Mouse (Mus musculus): Measurements from ENCODE around the gene Dcst2. TPM values are rescaled to one million over a fixed set of nuclear protein-coding genes. Genes with fewer than 3 reads are reported as not detected.

The Dcst2 gene
- polyA plus RNA-seq, 1 experiment from 2014 or later, result not detected

DNA sequence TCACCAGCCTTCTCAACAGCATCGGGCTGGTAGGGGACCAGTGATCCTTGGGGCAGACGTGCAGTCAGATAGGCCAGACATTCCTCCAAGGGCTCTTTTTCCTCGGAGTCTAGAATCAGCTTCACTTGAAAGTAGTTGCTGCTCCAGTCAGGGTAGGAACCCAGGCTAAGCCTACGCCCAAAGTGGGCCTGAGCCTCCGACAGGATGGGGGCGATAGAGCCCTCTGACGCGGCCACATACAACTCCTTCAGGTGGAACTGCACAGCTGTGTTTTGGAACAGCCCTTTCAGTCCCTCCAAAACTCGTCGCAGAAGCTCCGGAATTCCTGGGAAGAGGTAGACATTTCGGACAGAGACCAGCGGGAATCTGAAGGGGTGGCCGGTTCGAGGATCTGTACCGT, 46.7 kb downstream of the Dcst2 start:
- H3K4me1 ChIP-seq (ENCODE audit: control insufficient read depth, insufficient read depth, low read length), result peaks cover 7% of the 10 kb centered on the region
- no peaks in the 10 kb centered on the region for H3K9me3 ChIP-seq (ENCODE audit: control insufficient read depth, low read length)
- H3K9ac ChIP-seq (ENCODE audit: low read length), result no peak overlapping the region
- no peak overlapping the region for H3K4me2 ChIP-seq
- WGBS, result 59% methylated on average over 16 of the region's 16 CpGs
- H3K4me3 ChIP-seq (ENCODE audit: low read depth, low read length), result no peak overlapping the region
- no peaks in the 10 kb centered on the region for H3K27me3 ChIP-seq (ENCODE audit: control insufficient read depth, insufficient read depth, low read length)
- H3K27ac ChIP-seq (ENCODE audit: low read depth, low read length), result no peak overlapping the region
- H3K36me3 ChIP-seq (ENCODE audit: control insufficient read depth, insufficient read depth, low read length), result peaks cover 3% of the 10 kb centered on the region; the same call in 1 of the 2 replicates
- no peak for DNase-seq (ENCODE audit: low spot score, missing footprints)
- ATAC-seq (ENCODE audit: low FRiP score), result no peak

DNA sequence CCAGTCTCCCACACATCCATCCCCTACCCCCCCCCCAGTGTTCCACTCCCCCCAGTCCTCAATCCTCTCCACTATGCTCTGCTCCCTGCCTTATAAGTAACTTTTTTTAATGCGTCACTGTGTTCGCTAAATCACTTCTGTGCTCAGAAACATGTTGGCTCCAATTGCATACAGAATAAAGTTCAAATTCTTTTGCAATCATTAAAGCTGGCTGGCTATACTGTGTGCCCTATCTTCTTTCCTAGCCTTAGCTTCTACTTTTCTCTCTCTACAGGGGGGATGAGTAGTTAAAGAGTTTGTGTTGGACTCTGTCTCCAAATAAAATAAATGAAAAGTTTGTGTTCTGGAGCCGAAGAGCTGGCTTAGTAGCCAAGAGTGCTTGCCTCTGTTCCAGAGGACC, 47.9 kb downstream of the Dcst2 start:
- Histone ChIP-seq H3K9ac (ENCODE audit: low read length) (no peak overlapping the region), H3K36me3 (ENCODE audit: control insufficient read depth, insufficient read depth, low read length) (peaks cover 8% of the 10 kb centered on the region; the same call in 1 of the 2 replicates), H3K9me3 (ENCODE audit: control insufficient read depth, low read length) (no peaks in the 10 kb centered on the region), H3K4me1 (ENCODE audit: control insufficient read depth, insufficient read depth, low read length) (peaks cover 7% of the 10 kb centered on the region), H3K4me2 (no peak overlapping the region), H3K27ac (ENCODE audit: low read depth, low read length) (no peak overlapping the region), H3K4me3 (ENCODE audit: low read depth, low read length) (no peak overlapping the region), H3K27me3 (ENCODE audit: control insufficient read depth, insufficient read depth, low read length) (no peaks in the 10 kb centered on the region)
- no peak for ATAC-seq (ENCODE audit: low FRiP score)
- no peak for DNase-seq (ENCODE audit: low spot score, missing footprints)
- 95% methylated on average over 3 of the region's 3 CpGs for WGBS

DNA sequence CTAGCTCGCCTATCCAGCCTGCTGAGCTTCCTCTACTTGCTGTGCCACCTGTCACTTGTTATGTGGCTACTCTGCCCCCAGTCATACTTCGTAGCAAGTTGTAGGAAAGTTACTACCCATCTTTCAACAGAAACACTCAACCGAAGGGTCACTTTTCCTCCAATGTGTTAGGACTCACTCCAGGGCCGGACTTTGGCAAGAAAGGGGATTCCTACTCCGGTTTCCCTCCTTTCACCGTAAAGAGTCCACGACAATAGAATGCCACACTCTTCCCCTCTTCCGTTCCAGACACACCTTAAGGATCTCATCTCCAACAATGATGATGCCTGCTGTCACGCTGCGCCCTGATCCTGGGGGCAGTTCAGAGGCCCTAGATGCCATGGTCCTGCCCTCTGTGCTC, 49.1 kb downstream of the Dcst2 start:
- H3K36me3 ChIP-seq (ENCODE audit: control insufficient read depth, insufficient read depth, low read length), result peaks cover 12% of the 10 kb centered on the region; the same call in 1 of the 2 replicates
- peak overlapping the region; percentile 47 for H3K9ac ChIP-seq (ENCODE audit: low read length)
- H3K4me2 ChIP-seq, result peak overlapping the region; percentile 73
- H3K27me3 ChIP-seq (ENCODE audit: control insufficient read depth, insufficient read depth, low read length), result no peaks in the 10 kb centered on the region
- 81% methylated on average over 10 of the region's 10 CpGs for WGBS
- H3K4me3 ChIP-seq (ENCODE audit: low read depth, low read length), result peak overlapping the region; percentile 50
- peaks cover 7% of the 10 kb centered on the region for H3K4me1 ChIP-seq (ENCODE audit: control insufficient read depth, insufficient read depth, low read length)
- DNase-seq (ENCODE audit: low spot score, missing footprints) (no peak), ATAC-seq (ENCODE audit: low FRiP score) (no peak)
- H3K9me3 ChIP-seq (ENCODE audit: control insufficient read depth, low read length), result no peaks in the 10 kb centered on the region
- no peak overlapping the region for H3K27ac ChIP-seq (ENCODE audit: low read depth, low read length)

- Histone ChIP-seq H3K4me3 (ENCODE audit: low read depth, low read length) (peak within 1 kb of the TSS; percentile 50), H3K36me3 (ENCODE audit: control insufficient read depth, insufficient read depth, low read length) (peaks cover 16% of the 10 kb centered on the region; the same call in 1 of the 2 replicates), H3K4me2 (peak within 1 kb of the TSS; percentile 73), H3K4me1 (ENCODE audit: control insufficient read depth, insufficient read depth, low read length) (peaks cover 9% of the 10 kb centered on the region), H3K27ac (ENCODE audit: low read depth, low read length) (no peak within 1 kb of the TSS), H3K27me3 (ENCODE audit: control insufficient read depth, insufficient read depth, low read length) (no peaks in the 10 kb centered on the region), H3K9ac (ENCODE audit: low read length) (peak within 1 kb of the TSS; percentile 47), H3K9me3 (ENCODE audit: control insufficient read depth, low read length) (no peaks in the 10 kb centered on the region)
- 7% methylated on average over 28 of the region's 28 CpGs for WGBS
- ATAC-seq (ENCODE audit: low FRiP score) (peak; percentile 99), DNase-seq (ENCODE audit: low spot score, missing footprints) (peak; percentile 100)
Measured at GRCm38 (mm10) chr3:89411490-89412393, 50.0 kb downstream of the Dcst2 start, which contains the start of gene Flad1. Gene Flad1 (minus strand): TSS chr3:89411870.

DNA sequence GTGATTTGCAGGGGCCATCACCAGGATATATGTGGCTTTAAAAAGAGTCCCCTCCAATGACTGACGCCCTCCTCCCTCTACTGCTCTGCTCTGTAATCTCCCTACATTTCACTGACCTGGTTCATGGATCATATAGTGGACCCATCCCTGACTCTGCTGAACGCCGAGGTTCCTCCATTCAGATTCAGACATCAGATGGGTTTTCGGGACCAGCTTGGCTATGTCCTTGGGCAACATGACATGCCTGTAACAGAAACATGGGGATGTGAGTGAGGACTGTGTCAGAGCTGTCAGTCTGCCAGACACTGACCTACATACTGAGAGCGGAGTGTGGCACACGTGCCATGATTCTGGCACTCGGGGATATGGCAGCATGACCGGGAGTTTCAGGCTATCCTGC, 54.4 kb downstream of the Dcst2 start:
- Histone ChIP-seq H3K4me1 (ENCODE audit: control insufficient read depth, insufficient read depth, low read length) (peaks cover 24% of the 10 kb centered on the region), H3K27ac (ENCODE audit: low read depth, low read length) (no peak overlapping the region), H3K4me2 (no peak overlapping the region), H3K4me3 (ENCODE audit: low read depth, low read length) (no peak overlapping the region), H3K9me3 (ENCODE audit: control insufficient read depth, low read length) (no peaks in the 10 kb centered on the region), H3K27me3 (ENCODE audit: control insufficient read depth, insufficient read depth, low read length) (no peaks in the 10 kb centered on the region), H3K36me3 (ENCODE audit: control insufficient read depth, insufficient read depth, low read length) (peaks cover 16% of the 10 kb centered on the region; the same call in 1 of the 2 replicates), H3K9ac (ENCODE audit: low read length) (no peak overlapping the region)
- DNase-seq (ENCODE audit: low spot score, missing footprints) (peak; percentile 31), ATAC-seq (ENCODE audit: low FRiP score) (no peak)
- 95% methylated on average over 8 of the region's 8 CpGs for WGBS

DNA sequence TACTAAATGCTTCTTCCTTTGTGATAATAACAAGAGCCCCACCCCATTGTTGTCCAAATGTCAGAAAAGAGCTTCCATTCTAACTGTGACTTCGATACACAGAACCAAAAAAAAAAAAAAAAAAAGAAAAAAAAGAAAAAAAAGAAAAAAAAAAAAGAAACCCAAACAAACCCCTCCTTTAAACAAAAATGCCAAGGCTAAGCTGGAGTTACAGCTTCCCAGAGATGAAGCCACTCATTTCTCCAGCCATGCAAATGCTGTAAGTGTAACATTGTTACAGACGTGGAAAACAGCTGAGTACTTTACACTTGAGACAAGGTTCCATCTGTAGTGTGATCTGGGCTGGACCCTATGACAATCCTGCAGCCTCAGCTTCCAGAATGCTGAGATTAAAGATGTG, 55.4 kb downstream of the Dcst2 start:
- 37% methylated on average over 2 of the region's 2 CpGs for WGBS
- Histone ChIP-seq H3K9me3 (ENCODE audit: control insufficient read depth, low read length) (no peaks in the 10 kb centered on the region), H3K36me3 (ENCODE audit: control insufficient read depth, insufficient read depth, low read length) (peaks cover 16% of the 10 kb centered on the region; the same call in 1 of the 2 replicates), H3K27me3 (ENCODE audit: control insufficient read depth, insufficient read depth, low read length) (no peaks in the 10 kb centered on the region), H3K27ac (ENCODE audit: low read depth, low read length) (no peak overlapping the region), H3K9ac (ENCODE audit: low read length) (peak overlapping the region; percentile 76), H3K4me2 (peak overlapping the region; percentile 83), H3K4me1 (ENCODE audit: control insufficient read depth, insufficient read depth, low read length) (peaks cover 32% of the 10 kb centered on the region), H3K4me3 (ENCODE audit: low read depth, low read length) (peak overlapping the region; percentile 64)
- ATAC-seq (ENCODE audit: low FRiP score), result no peak
- no peak for DNase-seq (ENCODE audit: low spot score, missing footprints)

DNA sequence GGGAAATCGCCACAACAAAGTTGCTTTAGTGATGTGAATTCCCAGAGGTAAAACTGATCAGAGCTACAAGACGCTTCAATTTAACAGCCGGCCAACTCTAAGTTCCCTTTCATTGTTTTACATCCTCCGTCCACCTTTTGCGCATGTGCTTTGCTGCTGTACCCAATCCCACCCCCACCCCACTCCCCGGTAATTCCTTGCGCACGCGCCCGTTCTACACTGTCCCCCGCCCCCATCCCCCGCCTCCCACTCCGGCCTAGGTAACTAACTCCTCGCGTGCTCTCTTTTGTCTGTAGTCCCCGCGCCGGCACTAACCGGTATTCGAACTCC, 56.0 kb downstream of the Dcst2 start:
- Histone ChIP-seq H3K9ac (ENCODE audit: low read length) (peak overlapping the region; percentile 76), H3K36me3 (ENCODE audit: control insufficient read depth, insufficient read depth, low read length) (peaks cover 16% of the 10 kb centered on the region; the same call in 1 of the 2 replicates), H3K4me3 (ENCODE audit: low read depth, low read length) (peak overlapping the region; percentile 64), H3K4me1 (ENCODE audit: control insufficient read depth, insufficient read depth, low read length) (peaks cover 32% of the 10 kb centered on the region), H3K9me3 (ENCODE audit: control insufficient read depth, low read length) (no peaks in the 10 kb centered on the region), H3K4me2 (peak overlapping the region; percentile 83), H3K27ac (ENCODE audit: low read depth, low read length) (peak overlapping the region; percentile 64), H3K27me3 (ENCODE audit: control insufficient read depth, insufficient read depth, low read length) (no peaks in the 10 kb centered on the region)
- ATAC-seq (ENCODE audit: low FRiP score) (peak; percentile 60), DNase-seq (ENCODE audit: low spot score, missing footprints) (no peak)
- under 1% methylated on average over 20 of the region's 20 CpGs for WGBS

- no peaks in the 10 kb centered on the region for H3K9me3 ChIP-seq (ENCODE audit: control insufficient read depth, low read length)
- peak; percentile 99 for DNase-seq (ENCODE audit: low spot score, missing footprints)
- peak within 1 kb of the TSS; percentile 64 for H3K4me3 ChIP-seq (ENCODE audit: low read depth, low read length)
- under 1% methylated on average over 39 of the region's 39 CpGs for WGBS
- no peaks in the 10 kb centered on the region for H3K27me3 ChIP-seq (ENCODE audit: control insufficient read depth, insufficient read depth, low read length)
- peak; percentile 97 for ATAC-seq (ENCODE audit: low FRiP score)
- H3K9ac ChIP-seq (ENCODE audit: low read length), result peak within 1 kb of the TSS; percentile 76
- peaks cover 16% of the 10 kb centered on the region; the same call in 1 of the 2 replicates for H3K36me3 ChIP-seq (ENCODE audit: control insufficient read depth, insufficient read depth, low read length)
- peaks cover 32% of the 10 kb centered on the region for H3K4me1 ChIP-seq (ENCODE audit: control insufficient read depth, insufficient read depth, low read length)
- peak within 1 kb of the TSS; percentile 87 for H3K4me2 ChIP-seq
- H3K27ac ChIP-seq (ENCODE audit: low read depth, low read length), result peak within 1 kb of the TSS; percentile 87
Measured at GRCm38 (mm10) chr3:89418170-89418860, 56.5 kb downstream of the Dcst2 start, which contains the start of the genes Cks1b and Shc1. Gene Cks1b (minus strand): TSS chr3:89418383. Gene Shc1 (plus strand): TSS chr3:89418443.

All from midbrain, embryonic 11.5 days (tissue).